Mouse (Mus musculus): ENCODE results near the gene AI837181. TPM values are rescaled to one million over a fixed set of nuclear protein-coding genes. Genes with fewer than 3 reads are reported as not detected.

AI837181 gene
- polyA plus RNA-seq, 1 experiment from 2014 or later: 38.3 TPM

- Histone ChIP-seq H3K27ac (replicated peaks) (peak within 1 kb of the TSS; percentile 55), H3K36me3 (peaks cover 39% of the 10 kb centered on the region), H3K4me2 (peak within 1 kb of the TSS; percentile 95), H3K4me3 (peak within 1 kb of the TSS; percentile 68), H3K27me3 (replicated peaks) (no peaks in the 10 kb centered on the region), H3K9me3 (no peaks in the 10 kb centered on the region), H3K4me1 (peaks cover 55% of the 10 kb centered on the region), H3K9ac (peak within 1 kb of the TSS; percentile 86)
- ATAC-seq (ENCODE audit: extremely low read depth, insufficient number of reproducible peaks, low FRiP score, low TSS enrichment): no peak
- under 1% methylated on average over 32 of the region's 32 CpGs for WGBS
Observed at GRCm38 (mm10) chr19:5460465-5460911, 35.5 kb downstream of the AI837181 start, which contains the start of gene Fibp. Gene Fibp (plus strand): TSS chr19:5460615.

DNA sequence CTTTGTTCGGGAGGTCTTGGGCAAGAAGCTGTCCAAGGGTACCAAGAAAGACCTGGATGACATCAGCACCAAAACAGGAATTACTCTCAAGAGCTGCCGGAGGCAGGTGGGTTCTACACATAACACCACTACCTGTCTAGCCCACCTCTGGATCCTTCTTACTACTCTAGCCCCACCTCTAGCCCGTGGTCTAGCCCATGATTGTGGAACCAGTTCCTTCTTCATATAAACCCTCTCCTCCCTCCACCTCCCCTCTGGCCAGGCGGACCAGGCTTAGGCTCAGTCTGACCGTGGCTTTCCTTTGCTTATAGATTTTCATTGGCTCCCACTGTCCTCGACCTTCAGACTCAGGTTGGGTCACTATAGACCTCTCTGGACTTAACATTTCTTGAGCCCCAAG, 36.5 kb downstream of the AI837181 start:
- peak overlapping the region; percentile 68 for H3K4me3 ChIP-seq
- H3K9me3 ChIP-seq: no peaks in the 10 kb centered on the region
- H3K4me1 ChIP-seq: peaks cover 45% of the 10 kb centered on the region
- no peak for ATAC-seq (ENCODE audit: extremely low read depth, insufficient number of reproducible peaks, low FRiP score, low TSS enrichment)
- peaks cover 47% of the 10 kb centered on the region for H3K36me3 ChIP-seq
- no peaks in the 10 kb centered on the region for H3K27me3 ChIP-seq (replicated peaks)
- peak overlapping the region; percentile 86 for H3K9ac ChIP-seq
- H3K4me2 ChIP-seq: peak overlapping the region; percentile 95
- WGBS: 79% methylated on average over 6 of the region's 6 CpGs
- H3K27ac ChIP-seq (replicated peaks): no peak overlapping the region

DNA sequence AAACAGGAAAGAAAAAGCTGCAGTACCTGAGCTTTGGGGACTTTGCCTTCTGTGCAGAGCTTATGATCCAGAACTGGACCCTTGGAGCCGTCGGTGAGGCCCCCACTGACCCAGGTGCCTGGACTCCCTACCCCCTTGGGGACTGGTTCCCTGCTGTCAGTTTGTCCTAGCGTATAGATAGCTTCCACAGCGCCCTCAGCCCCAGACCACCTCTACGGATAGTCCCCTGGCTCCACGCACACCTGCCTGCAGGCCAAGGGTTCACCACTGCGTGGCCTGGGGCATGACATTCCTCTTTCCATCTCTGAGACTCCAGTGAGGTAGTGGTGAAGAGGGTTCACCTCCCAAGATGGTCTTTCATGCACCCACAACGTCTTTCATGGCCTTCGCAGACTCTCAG, 38.3 kb downstream of the AI837181 start:
- Histone ChIP-seq H3K4me2 (no peak overlapping the region), H3K9me3 (no peaks in the 10 kb centered on the region), H3K27ac (replicated peaks) (no peak overlapping the region), H3K36me3 (peaks cover 65% of the 10 kb centered on the region), H3K27me3 (replicated peaks) (no peaks in the 10 kb centered on the region), H3K9ac (no peak overlapping the region), H3K4me1 (peaks cover 37% of the 10 kb centered on the region), H3K4me3 (no peak overlapping the region)
- WGBS: 82% methylated on average over 9 of the region's 9 CpGs
- no peak for ATAC-seq (ENCODE audit: extremely low read depth, insufficient number of reproducible peaks, low FRiP score, low TSS enrichment)

- peaks cover 36% of the 10 kb centered on the region for H3K4me1 ChIP-seq
- peak overlapping the region; percentile 41 for H3K4me3 ChIP-seq
- no peak for ATAC-seq (ENCODE audit: extremely low read depth, insufficient number of reproducible peaks, low FRiP score, low TSS enrichment)
- no peaks in the 10 kb centered on the region for H3K9me3 ChIP-seq
- peak overlapping the region; percentile 86 for H3K27ac ChIP-seq (replicated peaks)
- peaks cover 65% of the 10 kb centered on the region for H3K36me3 ChIP-seq
- H3K9ac ChIP-seq: peak overlapping the region; percentile 78
- peak overlapping the region; percentile 64 for H3K4me2 ChIP-seq
- no peaks in the 10 kb centered on the region for H3K27me3 ChIP-seq (replicated peaks)
- WGBS: 45% methylated on average over 15 of the region's 15 CpGs
Observed at GRCm38 (mm10) chr19:5463791-5464562, 39.0 kb downstream of the AI837181 start.

- H3K27ac ChIP-seq (replicated peaks): no peak overlapping the region
- peaks cover 65% of the 10 kb centered on the region for H3K36me3 ChIP-seq
- WGBS: 91% methylated on average over 8 of the region's 8 CpGs
- ATAC-seq (ENCODE audit: extremely low read depth, insufficient number of reproducible peaks, low FRiP score, low TSS enrichment): no peak
- H3K9me3 ChIP-seq: no peaks in the 10 kb centered on the region
- peak overlapping the region; percentile 78; the same call in 1 of the 2 replicates for H3K9ac ChIP-seq
- peak overlapping the region; percentile 64 for H3K4me2 ChIP-seq
- peaks cover 32% of the 10 kb centered on the region for H3K4me1 ChIP-seq
- peak overlapping the region; percentile 41; the same call in 1 of the 2 replicates for H3K4me3 ChIP-seq
- H3K27me3 ChIP-seq (replicated peaks): no peaks in the 10 kb centered on the region
Observed at GRCm38 (mm10) chr19:5465037-5465436, 40.1 kb downstream of the AI837181 start.

- no peak for ATAC-seq (ENCODE audit: extremely low read depth, insufficient number of reproducible peaks, low FRiP score, low TSS enrichment)
- no peak overlapping the region for H3K9ac ChIP-seq
- no peak overlapping the region for H3K4me3 ChIP-seq
- WGBS: 91% methylated on average over 6 of the region's 6 CpGs
- no peak overlapping the region for H3K4me2 ChIP-seq
- H3K27ac ChIP-seq (replicated peaks): no peak overlapping the region
- H3K9me3 ChIP-seq: no peaks in the 10 kb centered on the region
- H3K36me3 ChIP-seq: peaks cover 59% of the 10 kb centered on the region
- peaks cover 19% of the 10 kb centered on the region for H3K4me1 ChIP-seq
- no peaks in the 10 kb centered on the region for H3K27me3 ChIP-seq (replicated peaks)
Observed at GRCm38 (mm10) chr19:5466916-5467500, 42.1 kb downstream of the AI837181 start.

- H3K4me1 ChIP-seq: peaks cover 18% of the 10 kb centered on the region
- H3K4me3 ChIP-seq: no peak within 1 kb of the TSS
- no peak within 1 kb of the TSS for H3K4me2 ChIP-seq
- no peaks in the 10 kb centered on the region for H3K27me3 ChIP-seq (replicated peaks)
- H3K36me3 ChIP-seq: peaks cover 46% of the 10 kb centered on the region
- no peaks in the 10 kb centered on the region for H3K9me3 ChIP-seq
- 50% methylated on average over 5 of the region's 5 CpGs for WGBS
- ATAC-seq (ENCODE audit: extremely low read depth, insufficient number of reproducible peaks, low FRiP score, low TSS enrichment): no peak
- H3K9ac ChIP-seq: no peak within 1 kb of the TSS
- no peak within 1 kb of the TSS for H3K27ac ChIP-seq (replicated peaks)
Observed at GRCm38 (mm10) chr19:5468374-5468773, 43.4 kb downstream of the AI837181 start, which contains the start of gene Ctsw. Gene Ctsw (minus strand): TSS chr19:5468507.

DNA sequence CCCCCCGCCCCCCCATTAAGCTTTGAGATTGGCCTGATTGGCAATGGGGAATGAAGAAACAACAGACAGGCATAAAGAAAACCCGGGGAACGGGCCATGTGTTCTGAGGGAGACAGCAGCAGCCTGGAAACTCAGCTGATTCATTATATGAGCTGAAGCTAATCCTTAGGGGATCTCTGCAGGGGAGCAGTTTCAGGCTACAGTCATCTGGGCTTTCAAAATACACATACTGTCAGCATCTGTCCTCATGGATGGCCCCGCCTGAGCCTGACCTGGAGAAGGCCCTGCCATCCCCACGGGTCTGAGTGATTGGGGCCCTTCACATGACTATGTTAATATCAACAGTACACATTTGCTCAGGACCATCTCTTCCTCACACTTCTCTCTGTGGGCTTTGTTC, 46.9 kb downstream of the AI837181 start:
- Histone ChIP-seq H3K4me1 (peaks cover 28% of the 10 kb centered on the region), H3K27me3 (replicated peaks) (no peaks in the 10 kb centered on the region), H3K4me3 (no peak overlapping the region), H3K36me3 (peaks cover 21% of the 10 kb centered on the region), H3K4me2 (no peak overlapping the region), H3K9ac (no peak overlapping the region), H3K27ac (replicated peaks) (no peak overlapping the region), H3K9me3 (no peaks in the 10 kb centered on the region)
- WGBS: 60% methylated on average over 5 of the region's 5 CpGs
- ATAC-seq (ENCODE audit: extremely low read depth, insufficient number of reproducible peaks, low FRiP score, low TSS enrichment): no peak

GRCm38 (mm10) chr19:5472857-5473256, 47.9 kb downstream of the AI837181 start:
- Histone ChIP-seq H3K4me2 (no peak overlapping the region), H3K27me3 (replicated peaks) (no peaks in the 10 kb centered on the region), H3K36me3 (peaks cover 21% of the 10 kb centered on the region), H3K4me3 (no peak overlapping the region), H3K4me1 (peaks cover 28% of the 10 kb centered on the region), H3K9ac (no peak overlapping the region), H3K27ac (replicated peaks) (no peak overlapping the region), H3K9me3 (no peaks in the 10 kb centered on the region)
- WGBS: 70% methylated on average over 3 of the region's 3 CpGs
- ATAC-seq (ENCODE audit: extremely low read depth, insufficient number of reproducible peaks, low FRiP score, low TSS enrichment): no peak

DNA sequence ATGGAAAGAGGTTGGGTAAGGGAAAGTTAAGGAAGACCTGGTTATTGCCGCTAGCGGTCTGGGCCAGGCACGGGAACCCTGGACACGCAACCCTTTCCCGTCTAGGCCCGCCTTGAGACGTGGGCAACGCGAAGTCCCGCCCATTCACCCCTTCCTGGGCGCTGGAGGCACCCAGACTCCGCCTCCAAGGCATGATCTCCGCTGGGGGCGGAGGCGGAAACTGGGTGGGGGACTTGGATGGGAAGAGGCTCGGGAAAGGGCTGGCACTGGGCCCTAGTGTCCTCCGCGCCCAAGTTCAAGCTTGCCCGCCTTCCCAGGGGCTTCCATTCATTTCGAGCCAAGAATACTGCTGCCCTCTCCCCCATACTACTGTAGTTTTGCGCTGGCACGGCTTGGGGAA, 48.8 kb downstream of the AI837181 start, which contains the start of gene Efemp2:
Gene Efemp2 (plus strand): TSS at position 235 of the 400 bp plus-strand sequence.
- peak; percentile 66; the same call in 1 of the 2 replicates for ATAC-seq (ENCODE audit: extremely low read depth, insufficient number of reproducible peaks, low FRiP score, low TSS enrichment)
- WGBS: under 1% methylated on average over 22 of the region's 22 CpGs
- peak within 1 kb of the TSS; percentile 69 for H3K4me3 ChIP-seq
- H3K27ac ChIP-seq (replicated peaks): peak within 1 kb of the TSS; percentile 86
- H3K36me3 ChIP-seq: peaks cover 25% of the 10 kb centered on the region
- H3K9ac ChIP-seq: peak within 1 kb of the TSS; percentile 92
- no peaks in the 10 kb centered on the region for H3K9me3 ChIP-seq
- no peaks in the 10 kb centered on the region for H3K27me3 ChIP-seq (replicated peaks)
- peaks cover 24% of the 10 kb centered on the region for H3K4me1 ChIP-seq
- peak within 1 kb of the TSS; percentile 75 for H3K4me2 ChIP-seq

DNA sequence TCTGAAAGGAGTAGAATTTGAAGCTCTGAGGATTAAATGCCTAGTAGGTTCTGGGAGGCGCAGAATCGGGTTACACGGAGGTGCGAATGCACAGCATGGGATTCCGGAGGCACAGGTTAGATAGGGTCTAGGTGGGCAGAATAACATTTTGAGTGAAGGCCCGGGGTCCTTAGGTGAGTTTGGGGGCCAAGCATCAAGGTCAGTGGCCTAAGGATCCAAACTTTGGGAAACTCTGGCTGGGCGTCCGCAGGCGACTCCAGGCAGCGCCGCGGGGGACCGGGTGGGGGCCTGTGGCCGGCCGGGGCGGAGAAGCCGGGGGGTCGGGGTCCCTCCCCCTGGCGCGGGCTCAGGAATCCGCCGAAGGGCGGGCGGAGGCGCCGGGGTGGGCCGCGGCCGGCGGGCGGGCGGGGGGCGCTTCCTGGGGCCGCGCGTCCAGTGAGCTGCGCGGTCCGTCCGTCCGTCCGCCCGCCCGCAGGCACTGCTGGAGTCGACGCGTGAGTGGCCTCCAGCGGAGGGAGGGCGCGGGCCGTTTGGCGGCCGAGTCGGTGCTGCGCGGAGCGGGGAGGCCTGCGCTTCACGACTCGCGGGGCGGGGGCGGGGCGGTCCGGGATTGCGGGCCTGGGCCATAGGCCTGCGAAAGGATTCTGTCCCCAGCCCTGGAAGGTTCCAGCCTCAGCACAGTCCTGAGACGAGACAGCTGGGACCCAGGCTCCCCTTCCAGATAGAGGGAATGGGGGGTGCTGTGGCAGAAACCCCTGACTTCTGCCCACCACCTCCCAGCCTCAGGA, 49.5 kb downstream of the AI837181 start:
- WGBS: 1% methylated on average over 46 of the region's 68 CpGs
- ATAC-seq (ENCODE audit: extremely low read depth, insufficient number of reproducible peaks, low FRiP score, low TSS enrichment): peak; percentile 34
- H3K27ac ChIP-seq (replicated peaks): peak overlapping the region; percentile 86

More for the DNA sequence above, 49.5 kb downstream of the AI837181 start:
- Histone ChIP-seq H3K36me3 (peaks cover 33% of the 10 kb centered on the region), H3K4me2 (peak overlapping the region; percentile 75), H3K27me3 (replicated peaks) (no peaks in the 10 kb centered on the region), H3K4me1 (peaks cover 24% of the 10 kb centered on the region), H3K9ac (peak overlapping the region; percentile 92), H3K9me3 (no peaks in the 10 kb centered on the region), H3K4me3 (peak overlapping the region; percentile 69)
